In the genomic region with DNA sequence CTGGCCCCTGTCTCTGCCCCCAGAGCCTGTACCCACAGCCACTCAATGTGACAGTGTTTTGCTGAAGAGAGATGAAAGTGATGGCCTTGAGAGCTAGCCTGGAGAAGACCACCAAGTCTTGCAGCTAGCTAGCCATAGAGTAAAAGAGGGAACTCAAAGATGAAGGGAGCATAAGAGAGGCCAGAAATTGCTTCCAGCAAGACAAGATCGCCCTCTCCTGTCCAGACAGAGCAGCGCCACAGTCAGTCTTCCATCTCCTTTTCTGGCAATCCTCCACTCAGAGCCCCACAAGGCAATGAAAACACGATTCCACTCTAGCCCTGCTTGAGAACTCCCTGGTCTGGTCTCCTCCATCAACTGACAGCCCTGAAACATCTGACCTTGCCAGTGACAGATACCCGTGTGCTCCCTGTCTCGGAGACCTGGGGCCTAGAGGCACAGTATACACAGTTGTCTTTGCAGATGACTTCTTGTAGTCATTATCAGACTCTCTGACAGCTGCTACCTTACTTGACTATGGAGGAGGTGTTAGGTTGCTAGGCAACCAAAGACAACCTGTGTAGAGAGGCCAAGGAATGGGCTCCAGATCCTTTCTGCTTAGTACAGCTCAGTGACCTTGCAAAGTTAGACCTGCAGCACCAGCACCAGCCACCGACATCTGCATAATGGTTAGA, we compare ENCODE assay signal across 9 mouse cellular contexts. TPM values are rescaled to one million over a fixed set of nuclear protein-coding genes. Genes with fewer than 3 reads are reported as not detected.
DNase-seq lines count a peak whose midpoint lies in the region; ATAC-seq lines count a peak whose summit lies in the region.
"Had no signal": no experiment of that assay in that cellular context is flagged by ENCODE, and none has a peak within 500 bp of the region (broad histone marks: within the 10 kb centered on the region; RNA-seq: fewer than 3 reads in every experiment).

No protein-coding gene starts in this region.

- H3K4me2 ChIP-seq in lung, embryonic 16.5 days (ENCODE audit: low read depth, low read length): no peak overlapping the region
- H3K4me2 ChIP-seq: limb, embryonic 12.5 days had no signal

- intact Hi-C loops in gastrocnemius, postnatal 36 days (cut with DNase I): loop anchor here (1.0 kb wide), 1 partner anchor 92 kb away; no protein-coding TSS in a partner anchor

- DNase-seq in gastrocnemius, postnatal 10 days: peak; percentile 16
- DNase-seq in gastrocnemius, postnatal 36 days: no peak
- peak; percentile 52 for DNase-seq in brain, embryonic 18.5 days (ENCODE audit: low read depth, low spot score)
- peak; percentile 24 for DNase-seq in forelimb bud, embryonic 11.5 days (ENCODE audit: low read depth, low spot score)
- DNase-seq in kidney, postnatal 10 days: peak; percentile 48
- DNase-seq in right cerebral cortex, adult 2 months (ENCODE audit: low spot score in 2 of 2): peak; percentile 79 to 84
- DNase-seq in spleen, postnatal 36 days (ENCODE audit: low spot score in 2 of 2): no peak

- ATAC-seq in lung, embryonic 16.5 days (ENCODE audit: low read depth): 0 out of 2 replicates have a peak, but pooled peaks have one; percentile 28

- no peaks in the 10 kb centered on the region for H3K9me3 ChIP-seq in lung, embryonic 16.5 days (ENCODE audit: control insufficient read depth, low read length)
- H3K9me3 ChIP-seq: limb, embryonic 12.5 days had no signal

- H3K4me3 ChIP-seq in lung, embryonic 16.5 days (ENCODE audit: low read length): no peak overlapping the region
- H3K4me3 ChIP-seq: limb, embryonic 12.5 days had no signal

- 23% methylated on average over 6 of the region's 6 CpGs for WGBS in lung, embryonic 16.5 days

- no peak overlapping the region for H3K27ac ChIP-seq in lung, embryonic 16.5 days (ENCODE audit: low read length)
- H3K27ac ChIP-seq: limb, embryonic 12.5 days had no signal

- no peak overlapping the region for H3K9ac ChIP-seq in lung, embryonic 16.5 days (ENCODE audit: low read length)
- H3K9ac ChIP-seq: limb, embryonic 12.5 days had no signal

- no peaks in the 10 kb centered on the region for H3K27me3 ChIP-seq in lung, embryonic 16.5 days (ENCODE audit: control insufficient read depth, insufficient read depth, low read depth, low read length)
- H3K27me3 ChIP-seq: limb, embryonic 12.5 days had no signal

- no peaks in the 10 kb centered on the region for H3K4me1 ChIP-seq in lung, embryonic 16.5 days (replicated peaks; ENCODE audit: control insufficient read depth, insufficient read depth, low read length)
- H3K4me1 ChIP-seq: limb, embryonic 12.5 days had no signal

- H3K36me3 ChIP-seq in lung, embryonic 16.5 days (ENCODE audit: control insufficient read depth, insufficient read depth, low read length): no peaks in the 10 kb centered on the region
- H3K36me3 ChIP-seq: limb, embryonic 12.5 days had no signal

RNA-seq across cellular contexts. Expression of gene Kcna10, which starts 5.5 kb away (rescaled TPM):
- total RNA-seq in gastrocnemius, postnatal 10 days (2021): under 1 TPM in 1 of 2 experiments, not detected in 1; 0.19 TPM
- not detected for total RNA-seq in gastrocnemius, postnatal 36 days (2021)
- not detected in 2 replicates for polyA plus RNA-seq in lung, embryonic 16.5 days (2015; fragmentation: Nextera tagmentation; extraction: Ambion mirVana)
- polyA plus RNA-seq: limb, embryonic 12.5 days had no signal

RNA-seq across cellular contexts. Expression of gene Cym, which starts 33.2 kb away (rescaled TPM):
- under 1 TPM in 1 of 2 experiments, not detected in 1; 0.20 TPM for total RNA-seq in gastrocnemius, postnatal 10 days (2021)
- not detected for total RNA-seq in gastrocnemius, postnatal 36 days (2021)
- 45.5 and 47.6 TPM in 2 replicates for polyA plus RNA-seq in lung, embryonic 16.5 days (2015; fragmentation: Nextera tagmentation; extraction: Ambion mirVana)
- polyA plus RNA-seq: limb, embryonic 12.5 days had no signal

RNA-seq across cellular contexts. Expression of gene A630076J17Rik, which starts 42.1 kb away (rescaled TPM):
- total RNA-seq in gastrocnemius, postnatal 10 days (2021): not detected
- not detected for total RNA-seq in gastrocnemius, postnatal 36 days (2021)
- polyA plus RNA-seq in lung, embryonic 16.5 days (2015; fragmentation: Nextera tagmentation; extraction: Ambion mirVana): 0.24 and 0.47 TPM in 2 replicates
- polyA plus RNA-seq: limb, embryonic 12.5 days had no signal

RNA-seq across cellular contexts. Expression of gene Prok1, which starts 51.1 kb away (rescaled TPM):
- under 1 TPM; 0.07 to 0.14 TPM for total RNA-seq in gastrocnemius, postnatal 10 days (2021)
- not detected for total RNA-seq in gastrocnemius, postnatal 36 days (2021)
- not detected in 2 replicates for polyA plus RNA-seq in lung, embryonic 16.5 days (2015; fragmentation: Nextera tagmentation; extraction: Ambion mirVana)

Comparison
In these comparisons a context has a peak if more than half of its experiments do, and no peak if none do; other contexts are left out.
1. DNase-seq: peak in gastrocnemius, postnatal 10 days (single experiment), brain, embryonic 18.5 days (single experiment), forelimb bud, embryonic 11.5 days (single experiment), kidney, postnatal 10 days (single experiment) and right cerebral cortex, adult 2 months (2 of 2); none in gastrocnemius, postnatal 36 days (0 of 2) and spleen, postnatal 36 days (0 of 2).